Mouse (Mus musculus): ENCODE measurements around the gene Ccdc149. TPM values are rescaled to one million over a fixed set of nuclear protein-coding genes. Genes with fewer than 3 reads are reported as not detected.

Gene Ccdc149
- total and polyA plus RNA-seq, 2 experiments from 2014 or later: 14.4 to 15.6 TPM

DNA sequence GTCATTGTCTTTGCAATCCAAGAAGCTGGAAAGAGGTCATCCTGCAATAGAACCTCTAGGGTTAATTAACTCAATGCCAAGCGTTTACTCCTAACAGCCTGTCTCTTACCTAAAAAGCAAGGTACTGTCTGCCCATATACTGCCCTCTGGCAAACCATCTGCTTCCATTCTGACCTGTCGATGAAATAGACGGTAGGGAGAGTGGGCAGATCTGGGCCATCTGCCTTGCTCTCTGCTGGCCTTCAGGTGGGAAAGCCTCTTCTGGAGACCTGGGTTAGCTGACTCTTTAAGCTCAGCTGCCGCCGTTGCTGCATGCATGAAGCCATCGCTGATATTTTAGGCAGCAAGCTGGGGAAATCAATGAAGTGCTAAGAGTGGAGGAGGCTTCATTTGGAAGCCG, 2.7 kb upstream of the Ccdc149 start:
- DNase-seq (ENCODE audit: low spot score): peak; percentile 7
- WGBS: 72% methylated on average over 7 of the region's 7 CpGs
- Histone ChIP-seq H3K9ac (replicated peaks; ENCODE audit: low read length) (no peak overlapping the region), H3K4me2 (ENCODE audit: low read depth, low read length) (no peak overlapping the region), H3K4me3 (ENCODE audit: low read length) (no peak overlapping the region), H3K27me3 (ENCODE audit: insufficient read depth, low read length) (no peaks in the 10 kb centered on the region), H3K27ac (no peak overlapping the region), H3K9me3 (ENCODE audit: low read length) (no peaks in the 10 kb centered on the region), H3K36me3 (ENCODE audit: insufficient read depth, low read length) (no peaks in the 10 kb centered on the region), H3K4me1 (ENCODE audit: insufficient read depth, low read length) (peaks cover 4% of the 10 kb centered on the region; the same call in 1 of the 2 replicates)
- ATAC-seq: no peak
- no peak for TF ChIP-seq CTCF (IDR thresholded peaks at IDR 0.05; ENCODE audit: low read depth)

DNA sequence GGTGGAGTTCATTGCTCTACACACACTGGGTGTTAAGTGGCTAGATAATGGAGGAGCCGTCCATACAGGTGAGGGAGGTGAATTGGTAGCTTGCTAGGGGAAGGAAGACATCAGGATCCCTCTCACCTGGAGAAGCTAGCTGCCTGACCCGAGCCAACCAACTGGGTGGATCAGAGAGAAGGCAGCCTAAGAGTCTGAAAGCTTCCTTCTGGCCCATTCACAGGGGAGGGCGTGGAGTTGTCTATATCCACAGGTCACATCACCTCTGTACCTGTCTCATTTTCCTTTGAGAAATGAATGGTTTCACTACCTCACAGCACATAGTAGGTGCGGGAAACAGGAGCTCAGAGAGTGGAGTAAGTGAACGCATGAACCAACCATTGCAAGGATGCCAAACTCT, 770 bp downstream of the Ccdc149 start:
- DNase-seq (ENCODE audit: low spot score) (no peak), ATAC-seq (0 out of 2 replicates have a peak, but pooled peaks have one; percentile 0)
- Histone ChIP-seq H3K27me3 (ENCODE audit: insufficient read depth, low read length) (no peaks in the 10 kb centered on the region), H3K4me3 (ENCODE audit: low read length) (peak overlapping the region; percentile 76), H3K9me3 (ENCODE audit: low read length) (no peaks in the 10 kb centered on the region), H3K36me3 (ENCODE audit: insufficient read depth, low read length) (no peaks in the 10 kb centered on the region), H3K9ac (replicated peaks; ENCODE audit: low read length) (peak overlapping the region; percentile 93), H3K4me1 (ENCODE audit: insufficient read depth, low read length) (peaks cover 4% of the 10 kb centered on the region; the same call in 1 of the 2 replicates), H3K27ac (peak overlapping the region; percentile 92), H3K4me2 (ENCODE audit: low read depth, low read length) (peak overlapping the region; percentile 87)
- no peak for TF ChIP-seq CTCF (IDR thresholded peaks at IDR 0.05; ENCODE audit: low read depth)
- 46% methylated on average over 5 of the region's 5 CpGs for WGBS

DNA sequence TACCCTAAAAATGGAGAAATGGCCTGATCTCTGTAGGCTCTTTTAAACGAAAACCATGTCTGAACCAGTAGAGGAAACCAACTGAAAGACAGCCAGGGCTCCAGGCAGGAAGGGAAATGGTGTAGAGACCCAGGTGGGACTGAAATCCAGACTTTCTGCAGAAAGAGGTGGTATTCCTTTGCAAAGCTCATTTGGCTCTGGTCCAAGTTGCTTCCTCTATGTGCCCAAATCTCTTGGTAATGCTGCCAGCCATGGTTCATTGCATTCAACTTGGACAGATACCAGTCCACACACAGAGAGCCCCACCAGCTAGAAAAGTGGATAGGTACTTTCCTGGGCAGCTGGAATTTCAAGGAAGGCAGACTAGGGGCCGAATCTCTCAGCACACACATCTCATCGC, 3.5 kb downstream of the Ccdc149 start:
- 77% methylated on average over 3 of the region's 3 CpGs for WGBS
- no peak for ATAC-seq
- H3K4me1 ChIP-seq (ENCODE audit: insufficient read depth, low read length): peaks cover 4% of the 10 kb centered on the region; the same call in 1 of the 2 replicates
- H3K27me3 ChIP-seq (ENCODE audit: insufficient read depth, low read length): no peaks in the 10 kb centered on the region
- no peak overlapping the region for H3K4me2 ChIP-seq (ENCODE audit: low read depth, low read length)
- no peak overlapping the region for H3K4me3 ChIP-seq (ENCODE audit: low read length)
- H3K36me3 ChIP-seq (ENCODE audit: insufficient read depth, low read length): no peaks in the 10 kb centered on the region
- no peak overlapping the region for H3K27ac ChIP-seq
- TF ChIP-seq CTCF (IDR thresholded peaks at IDR 0.05; ENCODE audit: low read depth): no peak
- H3K9ac ChIP-seq (replicated peaks; ENCODE audit: low read length): no peak overlapping the region
- no peak for DNase-seq (ENCODE audit: low spot score)
- H3K9me3 ChIP-seq (ENCODE audit: low read length): peaks cover 5% of the 10 kb centered on the region; the same call in 1 of the 2 replicates

DNA sequence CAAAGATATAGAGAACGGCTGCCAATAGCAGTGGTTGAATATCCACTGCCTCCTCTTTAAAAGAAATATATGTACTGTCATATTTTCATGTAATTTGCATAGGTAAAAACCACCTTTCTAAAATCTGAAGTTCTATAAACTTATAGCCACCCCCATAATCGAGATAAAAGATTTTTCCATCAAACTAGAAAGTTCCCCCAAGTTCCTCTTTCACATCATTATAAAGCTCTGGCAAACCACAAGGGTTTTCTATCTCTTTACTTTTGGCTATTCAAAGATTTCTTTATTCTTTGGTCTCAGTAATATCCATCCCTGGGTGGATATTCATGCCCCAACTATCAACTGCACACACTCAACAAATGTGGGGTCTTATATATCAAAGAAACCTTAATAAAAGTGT, 8.9 kb downstream of the Ccdc149 start:
- H3K9me3 ChIP-seq (ENCODE audit: low read length): peaks cover 5% of the 10 kb centered on the region; the same call in 1 of the 2 replicates
- no peak overlapping the region for H3K9ac ChIP-seq (replicated peaks; ENCODE audit: low read length)
- no peaks in the 10 kb centered on the region for H3K4me1 ChIP-seq (ENCODE audit: insufficient read depth, low read length)
- ATAC-seq (no peak), DNase-seq (ENCODE audit: low spot score) (no peak)
- H3K36me3 ChIP-seq (ENCODE audit: insufficient read depth, low read length): no peaks in the 10 kb centered on the region
- H3K4me3 ChIP-seq (ENCODE audit: low read length): no peak overlapping the region
- WGBS: 86% methylated on average over 2 of the region's 2 CpGs
- H3K4me2 ChIP-seq (ENCODE audit: low read depth, low read length): no peak overlapping the region
- no peak for TF ChIP-seq CTCF (IDR thresholded peaks at IDR 0.05; ENCODE audit: low read depth)
- no peaks in the 10 kb centered on the region for H3K27me3 ChIP-seq (ENCODE audit: insufficient read depth, low read length)
- no peak overlapping the region for H3K27ac ChIP-seq

DNA sequence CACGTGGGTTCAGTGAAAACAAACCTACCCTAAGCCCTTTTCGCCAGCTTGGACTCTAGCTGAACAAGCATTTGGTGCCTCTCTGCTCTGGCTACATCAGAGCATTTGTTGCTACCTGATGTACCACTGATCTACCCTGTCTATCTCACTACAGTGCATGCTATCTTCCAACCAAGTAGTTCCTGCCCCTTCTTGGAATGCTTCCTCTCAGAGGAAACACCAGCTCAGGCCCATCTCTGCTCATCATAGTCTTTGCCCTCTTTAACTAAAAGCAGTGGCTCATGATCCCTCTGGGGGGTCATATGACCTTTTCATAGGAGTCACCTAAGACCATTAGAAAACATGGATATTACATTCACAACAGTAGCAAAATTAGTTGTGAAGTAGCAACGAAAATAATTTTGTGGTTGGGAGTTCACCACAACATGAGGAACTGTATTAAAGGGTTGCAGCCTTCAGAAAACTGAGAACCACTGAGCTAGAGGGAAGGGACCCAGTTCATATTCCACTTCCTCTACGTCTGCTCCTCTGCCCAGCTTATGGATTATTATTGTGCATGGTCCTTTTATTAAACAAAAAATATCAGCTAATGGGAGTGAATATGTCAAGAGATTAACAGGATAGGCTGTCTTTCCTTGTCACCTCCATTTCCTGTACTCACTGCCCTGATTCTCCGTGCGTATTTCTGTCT, 9.7 kb downstream of the Ccdc149 start:
- peaks cover 5% of the 10 kb centered on the region; the same call in 1 of the 2 replicates for H3K9me3 ChIP-seq (ENCODE audit: low read length)
- no peak overlapping the region for H3K4me3 ChIP-seq (ENCODE audit: low read length)
- no peak for TF ChIP-seq CTCF (IDR thresholded peaks at IDR 0.05; ENCODE audit: low read depth)
- no peaks in the 10 kb centered on the region for H3K4me1 ChIP-seq (ENCODE audit: insufficient read depth, low read length)
- H3K36me3 ChIP-seq (ENCODE audit: insufficient read depth, low read length): no peaks in the 10 kb centered on the region
- no peak for DNase-seq (ENCODE audit: low spot score)
- WGBS: 78% methylated on average over 6 of the region's 6 CpGs
- no peak for ATAC-seq
- H3K4me2 ChIP-seq (ENCODE audit: low read depth, low read length): no peak overlapping the region
- H3K27me3 ChIP-seq (ENCODE audit: insufficient read depth, low read length): no peaks in the 10 kb centered on the region
- no peak overlapping the region for H3K9ac ChIP-seq (replicated peaks; ENCODE audit: low read length)
- no peak overlapping the region for H3K27ac ChIP-seq

DNA sequence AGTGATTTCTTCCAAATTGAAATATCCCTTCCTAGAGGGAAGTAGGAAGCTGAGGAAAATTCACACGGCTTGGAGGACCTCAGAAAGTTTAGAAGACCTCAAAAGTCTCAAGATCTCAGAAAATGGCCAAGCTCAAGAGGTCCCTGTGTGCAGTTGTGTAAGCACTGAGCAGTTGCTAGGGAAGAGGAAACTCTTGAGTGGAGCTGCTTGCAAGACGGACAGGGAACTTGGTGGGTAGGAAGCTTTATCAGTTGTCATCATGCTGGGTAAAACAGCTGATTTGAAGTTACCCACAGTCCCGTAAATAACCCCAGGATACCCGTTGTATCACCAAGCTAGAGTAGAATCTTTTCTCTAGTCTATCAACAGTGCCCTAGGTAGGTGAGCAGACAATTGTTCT, 12.0 kb downstream of the Ccdc149 start:
- no peak overlapping the region for H3K27ac ChIP-seq
- H3K4me2 ChIP-seq (ENCODE audit: low read depth, low read length): no peak overlapping the region
- H3K4me1 ChIP-seq (ENCODE audit: insufficient read depth, low read length): no peaks in the 10 kb centered on the region
- ATAC-seq: no peak
- 86% methylated on average over 4 of the region's 4 CpGs for WGBS
- no peaks in the 10 kb centered on the region for H3K36me3 ChIP-seq (ENCODE audit: insufficient read depth, low read length)
- no peak overlapping the region for H3K9ac ChIP-seq (replicated peaks; ENCODE audit: low read length)
- no peaks in the 10 kb centered on the region for H3K9me3 ChIP-seq (ENCODE audit: low read length)
- DNase-seq (ENCODE audit: low spot score): no peak
- TF ChIP-seq CTCF (IDR thresholded peaks at IDR 0.05; ENCODE audit: low read depth): no peak
- no peaks in the 10 kb centered on the region for H3K27me3 ChIP-seq (ENCODE audit: insufficient read depth, low read length)
- H3K4me3 ChIP-seq (ENCODE audit: low read length): no peak overlapping the region

DNA sequence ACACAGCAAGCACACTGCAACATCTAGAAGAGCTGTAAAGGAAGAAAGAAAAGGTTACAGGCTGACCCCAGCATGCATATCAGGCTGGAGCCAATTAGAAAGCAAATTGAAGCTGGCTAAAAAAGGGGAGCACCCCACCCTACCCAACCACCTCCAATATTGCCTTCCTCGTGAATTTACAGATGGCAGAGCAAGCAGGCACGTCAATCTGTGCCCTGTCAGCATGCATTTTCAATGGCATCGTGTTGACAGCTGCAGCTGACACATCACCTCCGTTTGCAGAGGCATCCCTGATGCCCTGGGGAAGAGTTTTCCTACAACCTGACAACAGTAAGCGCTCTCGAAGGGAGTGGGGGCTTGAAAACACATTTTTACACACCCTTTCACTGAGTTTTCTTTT, 14.2 kb downstream of the Ccdc149 start:
- no peaks in the 10 kb centered on the region for H3K9me3 ChIP-seq (ENCODE audit: low read length)
- no peaks in the 10 kb centered on the region for H3K4me1 ChIP-seq (ENCODE audit: insufficient read depth, low read length)
- no peaks in the 10 kb centered on the region for H3K36me3 ChIP-seq (ENCODE audit: insufficient read depth, low read length)
- no peaks in the 10 kb centered on the region for H3K27me3 ChIP-seq (ENCODE audit: insufficient read depth, low read length)
- ATAC-seq (no peak), DNase-seq (ENCODE audit: low spot score) (no peak)
- H3K9ac ChIP-seq (replicated peaks; ENCODE audit: low read length): no peak overlapping the region
- 46% methylated on average over 6 of the region's 6 CpGs for WGBS
- TF ChIP-seq CTCF (IDR thresholded peaks at IDR 0.05; ENCODE audit: low read depth): no peak
- no peak overlapping the region for H3K27ac ChIP-seq
- H3K4me2 ChIP-seq (ENCODE audit: low read depth, low read length): no peak overlapping the region
- H3K4me3 ChIP-seq (ENCODE audit: low read length): no peak overlapping the region

Measured in hindbrain, postnatal 0 days (tissue).